Mouse (Mus musculus) frontal cortex, adult (tissue): ENCODE data around the gene Clec2l.

Source experiments
- ATAC-seq: cut with Nextera tagmentation; 2 replicates; pipeline ENCODE4 v1.9.2; 2017; ENCODE audit warnings: mild to moderate bottlenecking, moderate library complexity, mixed read lengths; ENCODE audit not compliant: low TSS enrichment

Gene Clec2l

DNA sequence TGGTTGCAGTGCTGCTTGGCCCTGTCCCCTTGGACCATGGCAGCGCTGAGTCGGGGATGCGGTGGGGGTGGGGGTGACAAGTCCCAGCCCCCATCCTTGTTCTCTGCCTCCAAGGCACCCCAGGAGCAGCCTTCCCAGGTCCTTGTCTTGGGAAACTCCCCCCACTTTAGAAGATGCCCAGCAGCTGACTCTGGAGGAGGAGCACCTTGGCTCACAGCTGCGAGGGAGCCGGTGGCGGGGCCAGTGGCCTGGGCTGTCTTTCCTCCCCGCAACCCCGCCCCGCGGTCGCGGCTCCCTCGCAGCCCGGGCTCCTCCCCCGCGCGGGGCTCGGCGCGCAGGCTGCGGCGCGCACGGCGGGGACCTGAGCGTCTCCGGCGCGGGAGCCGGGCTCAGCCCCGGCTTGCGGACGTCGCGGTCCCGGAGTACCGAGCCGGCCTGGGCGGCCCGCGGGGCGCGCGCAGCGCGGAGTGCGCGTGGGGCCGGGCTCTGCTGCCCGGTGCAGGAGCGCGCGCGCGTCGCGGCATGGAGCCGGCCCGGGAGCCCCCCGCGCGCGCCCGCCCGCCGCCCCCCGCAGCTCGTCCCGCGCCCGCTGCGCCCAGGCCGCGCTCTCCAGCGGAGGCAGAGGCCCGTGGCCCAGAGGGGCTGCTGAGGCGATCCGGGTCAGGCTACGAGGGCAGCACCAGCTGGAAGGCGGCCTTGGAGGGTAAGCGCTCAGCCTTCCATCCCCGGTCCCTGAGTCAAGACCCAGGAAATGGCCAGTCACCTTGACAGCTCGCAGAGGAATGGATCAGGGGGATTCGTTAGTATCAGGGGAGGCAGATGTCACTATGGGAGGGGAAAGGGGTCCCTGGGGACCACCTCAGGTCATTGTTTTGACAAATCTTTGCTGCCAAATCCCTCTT, at the start of gene Clec2l:
TSS of gene Clec2l (plus strand) at position 356 of the 902 bp plus-strand sequence.
- ATAC-seq = peak; percentile 81

DNA sequence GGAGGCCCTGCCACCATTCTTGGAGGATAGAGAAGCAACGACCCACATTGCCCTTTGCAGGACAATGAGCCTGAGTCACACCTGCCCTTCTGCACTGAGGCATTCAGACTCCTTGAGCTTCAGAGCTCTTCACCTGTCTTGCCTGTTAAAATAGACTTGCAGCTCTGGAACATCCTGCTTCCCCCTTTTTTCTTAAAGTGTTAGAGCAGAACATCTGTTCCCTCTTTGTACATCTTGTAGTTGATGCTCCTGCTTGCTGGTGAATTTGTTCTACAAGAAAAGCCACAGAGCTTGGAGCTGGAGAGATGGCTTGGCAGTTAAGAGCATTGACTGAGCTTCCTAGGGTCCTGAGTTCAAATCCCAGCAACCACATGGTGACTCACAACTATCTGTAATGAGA, 40.5 kb upstream of the Clec2l start:
- peak; percentile 31 for ATAC-seq

- ATAC-seq = no peak
Measured at GRCm38 (mm10) chr6:38623457-38623856, 39.4 kb upstream of the Clec2l start.

GRCm38 (mm10) chr6:38624439-38624838, 38.4 kb upstream of the Clec2l start:
- ATAC-seq = peak; percentile 43

- no peak for ATAC-seq
Measured at GRCm38 (mm10) chr6:38626086-38626485, 36.8 kb upstream of the Clec2l start.

DNA sequence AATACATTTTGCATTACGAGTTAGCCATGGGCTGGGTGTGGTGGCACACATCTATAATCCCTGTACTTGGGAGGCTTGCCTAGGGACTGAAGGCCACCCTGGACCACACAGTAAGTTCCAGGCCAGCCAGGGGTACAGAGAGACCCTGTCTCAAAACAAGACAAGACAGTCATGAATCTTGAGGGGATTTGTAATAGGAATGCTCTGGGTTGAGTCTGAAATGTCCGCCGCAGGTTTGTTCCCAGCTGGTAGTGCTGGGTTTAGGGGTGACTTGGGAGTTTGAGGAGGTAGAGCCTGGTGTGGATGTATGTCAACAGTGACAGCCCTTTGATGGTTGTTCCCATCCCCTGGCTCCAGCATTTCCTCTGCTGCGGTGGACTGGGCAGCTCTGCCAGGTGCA, 35.8 kb upstream of the Clec2l start:
- ATAC-seq = no peak

GRCm38 (mm10) chr6:38627486-38627885, 35.4 kb upstream of the Clec2l start:
- no peak for ATAC-seq

DNA sequence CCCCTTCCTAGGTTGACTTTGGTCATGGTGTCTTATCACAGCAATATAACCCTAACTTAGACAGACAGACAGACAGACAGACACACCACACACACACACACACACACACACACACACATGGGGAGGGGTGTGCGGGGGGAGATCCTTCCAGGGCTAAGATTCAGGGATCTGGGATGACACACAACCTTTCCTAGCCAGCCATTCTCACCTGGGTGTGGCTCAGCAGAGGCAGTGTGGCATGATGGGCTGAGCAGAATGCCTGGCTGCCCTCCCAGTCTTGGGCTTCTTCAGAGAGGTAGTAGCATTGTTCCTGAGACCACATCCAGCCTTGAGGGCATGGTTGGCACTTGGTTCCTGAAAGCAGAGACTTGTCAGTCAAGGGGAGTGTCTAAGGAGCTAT, 33.3 kb upstream of the Clec2l start:
- no peak for ATAC-seq

DNA sequence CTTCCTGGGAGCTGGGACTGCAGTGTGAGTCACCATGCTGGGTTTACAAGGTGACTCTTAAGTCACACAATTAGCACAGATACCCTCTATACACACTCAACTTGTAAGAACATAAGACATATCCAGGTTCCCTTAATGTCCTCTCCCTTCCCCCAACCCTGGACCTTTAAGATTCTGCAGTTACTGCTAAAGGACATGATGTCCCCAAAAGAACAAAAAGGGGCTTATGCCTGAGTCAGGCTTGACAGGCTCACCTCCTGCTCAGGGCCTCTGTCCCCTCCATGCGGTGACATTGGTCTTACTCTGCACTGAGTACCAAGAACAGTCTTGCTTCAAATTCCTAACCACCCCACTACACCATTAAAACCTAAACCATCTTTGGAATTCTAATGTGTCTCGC, 30.0 kb upstream of the Clec2l start:
- no peak for ATAC-seq

GRCm38 (mm10) chr6:38634461-38634860, 28.4 kb upstream of the Clec2l start:
- ATAC-seq = no peak

GRCm38 (mm10) chr6:38635941-38636851, 26.7 kb upstream of the Clec2l start:
- peak; percentile 54 for ATAC-seq

DNA sequence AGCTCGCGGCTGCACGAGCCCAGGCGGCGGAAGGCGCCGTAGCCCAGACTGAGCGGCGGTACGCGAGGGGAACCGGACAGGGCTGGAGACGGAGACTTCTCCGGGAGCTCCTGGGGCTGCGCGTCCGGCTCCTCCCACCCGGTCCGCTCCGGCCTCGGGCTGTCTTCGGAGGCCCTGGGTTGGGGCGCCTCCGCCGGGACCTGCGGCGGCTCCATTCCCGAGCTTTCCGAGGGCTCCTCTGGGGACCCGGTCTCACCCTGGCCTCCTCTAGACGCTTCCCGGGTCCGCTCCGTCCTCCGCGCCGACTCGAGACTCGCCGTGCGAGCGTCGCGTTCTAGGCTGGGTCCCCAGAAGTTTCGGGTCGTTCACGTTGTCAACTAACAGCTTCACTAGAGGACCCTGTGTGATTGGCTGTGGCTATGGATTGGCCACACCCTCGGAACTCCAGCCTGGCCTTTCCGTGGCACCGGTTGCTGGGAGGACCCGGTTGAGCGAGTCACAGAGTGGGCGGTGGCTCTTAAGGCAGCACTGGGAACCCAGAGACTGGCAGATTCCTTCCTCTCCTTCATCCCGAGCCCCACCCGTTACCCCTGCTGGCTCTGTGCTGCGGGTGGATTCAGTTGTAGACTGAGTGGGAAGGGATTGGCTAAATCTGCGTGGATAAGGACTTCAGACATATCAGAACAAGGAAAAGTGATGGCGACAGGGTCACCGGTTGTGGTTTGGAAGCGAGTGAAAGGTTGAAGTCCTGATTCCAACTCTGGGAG, 25.8 kb upstream of the Clec2l start, which contains the start of gene Klrg2:
TSS of gene Klrg2 (minus strand) at position 391 of the 767 bp plus-strand sequence.
- peak; percentile 22; the same call in 1 of the 2 replicates for ATAC-seq

GRCm38 (mm10) chr6:38640401-38640800, 22.5 kb upstream of the Clec2l start:
- peak; percentile 35; the same call in 1 of the 2 replicates for ATAC-seq

- ATAC-seq = no peak
Measured at GRCm38 (mm10) chr6:38641228-38641627, 21.6 kb upstream of the Clec2l start.

- ATAC-seq = no peak
Measured at GRCm38 (mm10) chr6:38641645-38642044, 21.2 kb upstream of the Clec2l start.

- ATAC-seq = no peak
Measured at GRCm38 (mm10) chr6:38642593-38642992, 20.3 kb upstream of the Clec2l start.

GRCm38 (mm10) chr6:38643039-38643438, 19.8 kb upstream of the Clec2l start:
- no peak for ATAC-seq

DNA sequence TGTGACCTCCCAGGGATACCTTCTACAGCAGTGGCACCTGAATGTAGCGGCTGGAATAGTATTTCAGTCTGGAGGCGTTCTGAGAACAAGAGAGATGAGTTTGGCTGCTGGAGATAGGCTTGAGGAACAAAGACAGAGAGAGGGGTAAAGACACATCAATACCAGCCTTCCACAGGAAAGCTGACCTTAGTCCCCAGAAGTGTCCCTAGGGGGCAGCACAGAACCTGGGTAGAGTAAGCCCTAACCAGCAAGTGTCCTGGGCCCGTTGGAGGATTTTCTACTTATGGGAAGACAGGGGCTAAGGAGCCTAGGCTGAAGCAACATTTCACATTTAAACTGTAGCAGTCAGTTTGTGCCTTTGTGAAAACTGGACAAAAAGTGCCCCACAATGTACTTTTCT, 13.3 kb upstream of the Clec2l start:
- ATAC-seq = no peak

DNA sequence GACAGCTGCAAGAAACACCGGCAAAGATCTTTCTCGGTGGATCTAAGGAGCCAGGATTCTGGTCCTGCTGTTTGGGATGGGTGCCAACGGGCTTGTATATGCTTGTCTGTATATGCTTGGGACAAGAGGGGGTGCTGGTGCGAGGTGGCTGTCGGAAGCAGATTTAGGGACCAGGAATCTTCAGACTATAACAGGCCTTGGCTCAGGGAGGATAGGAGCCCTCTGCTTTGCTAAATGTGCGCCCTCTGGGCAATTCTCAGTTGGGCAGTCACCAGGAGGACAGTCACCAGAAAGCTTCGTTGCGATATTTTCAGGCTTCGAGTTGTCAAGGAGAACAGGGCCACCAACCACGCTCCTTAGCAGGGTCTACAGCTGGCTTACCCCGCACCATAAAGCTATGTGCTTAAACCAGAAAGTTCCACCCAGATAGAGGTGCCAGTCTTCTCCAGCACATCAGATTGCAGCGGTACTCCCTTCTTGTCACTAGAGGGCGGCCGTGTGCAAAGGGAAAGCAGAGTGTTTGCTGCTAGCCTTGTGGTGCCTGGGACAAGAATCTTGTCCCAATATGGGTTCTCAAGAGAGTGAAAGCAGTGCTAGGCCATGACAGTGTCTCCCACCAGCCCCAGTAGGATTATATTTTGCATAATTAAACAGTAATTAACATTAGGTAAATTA, 12.5 kb upstream of the Clec2l start:
- peak; percentile 98 for ATAC-seq

DNA sequence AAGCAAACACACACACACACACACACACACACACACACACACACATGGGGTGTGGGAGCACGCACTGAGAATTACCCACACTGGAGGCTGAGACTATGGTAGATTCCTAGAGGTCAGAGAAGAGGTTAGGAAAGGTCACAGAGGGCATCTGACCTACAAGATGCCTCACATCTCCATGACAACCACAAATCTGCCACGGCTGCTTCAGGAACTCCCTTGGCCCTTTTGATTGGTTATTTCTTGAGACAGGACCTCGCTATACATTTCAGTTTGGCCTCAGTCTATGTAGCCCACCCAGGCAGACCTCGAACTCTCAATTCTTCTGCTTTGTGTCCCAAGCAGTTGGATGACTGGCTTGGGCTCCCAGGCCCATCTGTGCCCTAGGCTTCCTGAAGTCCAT, 1.2 kb upstream of the Clec2l start:
- ATAC-seq = no peak

DNA sequence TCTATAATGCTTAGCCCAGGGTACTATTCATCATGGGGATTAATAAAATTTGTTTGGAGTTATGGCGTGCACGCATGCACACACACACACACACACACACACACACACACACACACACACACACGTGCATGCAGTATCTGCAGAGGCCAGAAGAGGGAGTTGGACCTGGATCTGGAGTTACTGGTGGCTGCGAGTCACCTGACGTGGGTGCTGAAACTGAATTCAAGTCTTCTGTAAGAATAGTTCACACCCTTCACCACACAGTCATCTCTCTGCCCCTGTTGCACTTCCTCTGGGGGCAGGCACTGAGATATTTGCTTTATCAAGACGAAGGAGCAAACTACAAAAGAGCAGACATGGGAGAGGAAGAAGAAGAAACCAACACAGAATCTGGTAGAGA, 6.7 kb downstream of the Clec2l start:
- ATAC-seq = no peak
